Mouse (Mus musculus) lung, embryonic 16.5 days (tissue): ENCODE measurements around the gene Tmem116. TPM values are rescaled to one million over a fixed set of nuclear protein-coding genes. Genes with fewer than 3 reads are reported as not detected.
A peak's percentile ranks its signal among the peaks of the same experiment; 100 is the strongest.

Experiments
- ATAC-seq: fragments of 200-750 bp; cut with Nextera tagmentation; 2 replicates; pipeline ENCODE4 v1.8.0; 2017; ENCODE audit warnings: low read depth, mild to moderate bottlenecking, moderate library complexity
- H3K27ac ChIP-seq: fragments of 300-500 bp; sonication (generic); 2 replicates; pipeline ENCODE4 v1.5.1; 2014; ENCODE audit warnings: mild to moderate bottlenecking, control low read depth, low read length
- H3K27me3 ChIP-seq: fragments of 300-500 bp; sonication (generic); 2 replicates; pipeline ENCODE4 v1.6.1; 2014; ENCODE audit warnings: low read depth, low read length, mixed read lengths; ENCODE audit not compliant: control insufficient read depth, insufficient read depth
- H3K36me3 ChIP-seq: fragments of 300-500 bp; sonication (generic); 2 replicates; pipeline ENCODE4 v1.6.1; 2014; ENCODE audit warnings: low read length; ENCODE audit not compliant: control insufficient read depth, insufficient read depth
- H3K4me1 ChIP-seq: fragments of 300-500 bp; sonication (generic); replicated peaks from 2 replicates; pipeline ENCODE4 v1.6.1; 2014; ENCODE audit warnings: low read length, mixed read lengths; ENCODE audit not compliant: control insufficient read depth, insufficient read depth
- H3K4me2 ChIP-seq: fragments of 300-500 bp; sonication (generic); 2 replicates; pipeline ENCODE4 v1.6.1; 2014; ENCODE audit warnings: low read depth, low read length, control low read depth
- H3K4me3 ChIP-seq: fragments of 300-500 bp; sonication (generic); 2 replicates; pipeline ENCODE4 v1.5.1; 2014; ENCODE audit warnings: mild to moderate bottlenecking, low read length, control low read depth
- H3K9ac ChIP-seq: fragments of 300-500 bp; sonication (generic); 2 replicates; pipeline ENCODE4 v1.6.1; 2014; ENCODE audit warnings: low read length, control low read depth
- H3K9me3 ChIP-seq: fragments of 300-500 bp; sonication (generic); 2 replicates; pipeline ENCODE4 v1.6.1; 2016; ENCODE audit warnings: low read length; ENCODE audit not compliant: control insufficient read depth
- WGBS: fragments of 180-500 bp; shearing (Covaris S2); extraction: QIAGEN DNeasy Blood & Tissue Kit; methylation state at CpG from one replicate; pipeline ENCODE4 v1.1.7; 2014; 5-methylcytosine and 5-hydroxymethylcytosine counted together
- polyA plus RNA-seq: library from polyadenylated mRNA; unstranded; fragments of >200 nt; fragmentation: Nextera tagmentation; extraction: Ambion mirVana; gene quantifications from 2 replicates; pipeline ENCODE4 v1.2.1, GENCODE M21; 2015

The Tmem116 gene
- polyA plus RNA-seq, 1 experiment from 2014 or later, result 3.0 TPM

DNA sequence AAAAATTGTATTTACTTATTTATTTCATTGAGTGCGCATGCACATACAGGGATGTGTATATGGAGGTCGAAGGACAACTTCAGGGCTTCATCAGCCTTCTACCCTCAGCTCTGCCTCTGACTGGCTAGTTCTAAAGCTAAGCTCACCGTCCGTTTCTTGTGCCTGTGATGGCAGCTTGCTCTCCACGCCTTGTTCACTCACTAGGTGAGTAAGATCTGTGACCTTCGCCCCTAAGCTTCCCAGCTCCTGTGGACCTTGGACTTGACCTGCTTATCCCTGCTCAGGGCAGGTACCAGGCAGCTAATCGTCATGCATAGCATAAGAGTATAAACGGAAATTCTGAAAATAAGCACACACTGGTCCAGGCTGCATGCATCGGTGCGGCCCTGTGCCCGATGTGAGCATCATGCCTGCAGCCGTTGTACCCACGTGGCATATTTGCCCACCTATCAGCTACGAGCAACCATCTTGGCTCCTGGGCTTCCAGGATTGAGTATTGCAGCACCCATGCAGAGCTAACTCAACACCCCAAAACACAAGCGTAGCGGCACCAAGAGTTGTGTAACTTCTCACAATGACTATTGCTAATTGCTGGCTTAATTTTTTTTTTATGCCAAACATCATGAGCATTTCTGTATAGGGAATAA, 114.5 kb downstream of the Tmem116 start:
- Histone ChIP-seq H3K4me3 (no peak overlapping the region), H3K4me1 (peaks cover 10% of the 10 kb centered on the region), H3K27me3 (no peaks in the 10 kb centered on the region), H3K36me3 (0 out of 2 replicates have a peak, but pooled peaks cover 4% of the 10 kb centered on the region), H3K9me3 (no peaks in the 10 kb centered on the region), H3K27ac (no peak overlapping the region), H3K4me2 (no peak overlapping the region), H3K9ac (no peak overlapping the region)
- ATAC-seq, result no peak
- WGBS, result 81% methylated on average over 16 of the region's 16 CpGs

DNA sequence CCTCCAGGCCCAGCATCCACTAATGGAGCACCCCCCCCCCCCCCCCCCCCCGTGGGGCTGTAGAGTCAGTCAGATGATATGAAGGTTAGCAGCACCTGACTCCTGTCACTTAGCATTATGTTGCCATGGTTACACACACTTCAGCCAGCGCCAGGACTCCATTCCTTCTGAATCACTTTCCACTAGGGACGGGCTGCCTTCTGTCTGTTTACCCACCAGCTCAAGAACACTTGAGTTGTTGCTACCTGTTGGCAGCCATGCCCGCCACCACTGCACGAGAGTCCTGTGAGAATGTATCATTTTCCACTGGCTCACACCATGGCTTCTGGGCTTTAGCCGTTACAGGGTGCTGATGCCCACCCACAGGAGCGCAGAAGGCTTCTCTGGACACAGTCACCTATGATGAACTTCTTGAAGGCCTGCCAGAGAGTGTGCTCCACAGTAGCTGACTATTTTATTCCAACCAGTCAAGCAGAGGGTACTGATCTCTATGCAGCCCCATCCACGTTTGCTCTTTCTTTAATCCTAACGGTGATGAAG, 118.3 kb downstream of the Tmem116 start:
- peak overlapping the region; percentile 72 for H3K27ac ChIP-seq
- H3K36me3 ChIP-seq, result peaks cover 17% of the 10 kb centered on the region
- H3K4me1 ChIP-seq, result peaks cover 12% of the 10 kb centered on the region
- WGBS, result 57% methylated on average over 8 of the region's 9 CpGs
- H3K9ac ChIP-seq, result no peak overlapping the region
- peak; percentile 77 for ATAC-seq
- no peak overlapping the region for H3K4me2 ChIP-seq
- no peak overlapping the region for H3K4me3 ChIP-seq
- H3K9me3 ChIP-seq, result no peaks in the 10 kb centered on the region
- H3K27me3 ChIP-seq, result no peaks in the 10 kb centered on the region

DNA sequence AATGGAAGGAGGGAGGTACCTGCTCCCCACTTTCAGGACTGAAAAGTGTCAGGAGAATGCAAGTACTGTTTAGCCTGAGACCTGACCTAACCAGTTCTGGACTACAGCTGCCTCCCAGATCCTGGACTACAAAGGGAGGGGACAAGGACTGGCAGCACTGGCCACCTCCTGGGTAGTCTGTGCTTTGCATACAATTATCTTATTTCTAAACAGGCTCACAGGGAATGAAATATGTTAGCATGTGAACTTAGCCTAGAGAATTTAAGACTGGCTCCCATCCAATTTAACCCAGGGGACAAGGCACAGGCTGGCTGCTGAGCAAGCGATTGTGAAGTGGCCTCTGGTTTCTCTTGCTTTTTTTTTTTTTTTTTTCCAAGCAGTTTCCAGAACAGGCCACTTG, 119.1 kb downstream of the Tmem116 start:
- Histone ChIP-seq H3K9me3 (no peaks in the 10 kb centered on the region), H3K4me1 (peaks cover 12% of the 10 kb centered on the region), H3K9ac (no peak overlapping the region; the same call in 1 of the 2 replicates), H3K4me3 (no peak overlapping the region), H3K4me2 (no peak overlapping the region), H3K36me3 (peaks cover 20% of the 10 kb centered on the region), H3K27ac (peak overlapping the region; percentile 72), H3K27me3 (no peaks in the 10 kb centered on the region)
- 0% methylated on average over 1 of the region's 1 CpGs for WGBS
- peak; percentile 64 for ATAC-seq

Other genes with a start within 250 kb of the Tmem116 start
- gene Rpl6, start 247.4 kb upstream of the Tmem116 start, polyA plus RNA-seq, result 554 and 590 TPM in 2 replicates
- gene Hectd4, start 231.7 kb upstream of the Tmem116 start, polyA plus RNA-seq, result 2.7 and 3.8 TPM in 2 replicates
- 85.9 and 90.7 TPM in 2 replicates for gene Trafd1, start 66.3 kb upstream of the Tmem116 start, polyA plus RNA-seq
- 35.1 and 35.9 TPM in 2 replicates for gene Naa25, start 54.0 kb upstream of the Tmem116 start, polyA plus RNA-seq
- 147 and 149 TPM in 2 replicates for gene Erp29, start 613 bp downstream of the Tmem116 start, polyA plus RNA-seq
- 0.11 and 0.14 TPM in 2 replicates for gene Adam1b, start 51.5 kb downstream of the Tmem116 start, polyA plus RNA-seq
- 1.1 TPM in 2 replicates for gene Adam1a, start 93.6 kb downstream of the Tmem116 start, polyA plus RNA-seq
- gene Gm42878, start 93.6 kb downstream of the Tmem116 start, polyA plus RNA-seq, result not detected in 2 replicates
- 45.3 and 46.4 TPM in 2 replicates for gene Mapkapk5, start 94.0 kb downstream of the Tmem116 start, polyA plus RNA-seq
- gene Aldh2, start 141.9 kb downstream of the Tmem116 start, polyA plus RNA-seq, result 388 and 419 TPM in 2 replicates
- gene Acad12, start 167.0 kb downstream of the Tmem116 start, polyA plus RNA-seq, result 2.7 and 3.4 TPM in 2 replicates
- 3.1 and 3.6 TPM in 2 replicates for gene Acad10, start 208.6 kb downstream of the Tmem116 start, polyA plus RNA-seq
- 32.4 and 36.5 TPM in 2 replicates for gene Brap, start 208.7 kb downstream of the Tmem116 start, polyA plus RNA-seq